Mouse (Mus musculus): Measurements from ENCODE around the gene Wdr70. TPM values are rescaled to one million over a fixed set of nuclear protein-coding genes. Genes with fewer than 3 reads are reported as not detected.
"Not testable (repeated sequence)": the region's sequence is repeated elsewhere in the genome, so short reads cannot be mapped to it uniquely, and the experiment has no call there.

The Wdr70 gene
- polyA plus RNA-seq, 1 experiment from 2014 or later: 29.1 TPM

DNA sequence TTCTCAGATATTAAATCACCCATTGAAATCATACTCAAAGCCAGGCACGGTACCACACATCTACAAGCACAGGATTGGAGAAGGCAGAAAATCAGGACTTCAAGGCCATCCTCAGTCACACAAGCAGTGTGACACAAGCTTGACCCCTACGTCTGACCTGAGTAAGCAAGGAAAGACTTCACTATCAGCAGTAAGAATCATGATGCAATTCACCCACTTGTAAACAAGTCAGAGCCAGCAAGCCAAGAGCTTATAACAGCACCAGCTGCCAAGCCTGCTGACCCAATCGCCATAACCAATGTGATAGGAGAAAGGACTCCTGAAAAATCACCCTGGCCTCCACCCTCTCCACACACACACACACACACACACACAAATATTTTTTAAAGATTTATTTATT lies 10.3 kb downstream of the Wdr70 start:
- H3K36me3 ChIP-seq (ENCODE audit: insufficient read depth, low read length): peaks cover 6% of the 10 kb centered on the region; the same call in 1 of the 2 replicates
- 71% methylated on average over 3 of the region's 3 CpGs for WGBS
- no peaks in the 10 kb centered on the region for H3K27me3 ChIP-seq (replicated peaks; ENCODE audit: insufficient read depth, low read length)
- H3K4me1 ChIP-seq (ENCODE audit: insufficient read depth, low read depth, low read length): no peaks in the 10 kb centered on the region
- no peak overlapping the region for H3K4me2 ChIP-seq (replicated peaks; ENCODE audit: low read depth, low read length)
- no peak overlapping the region for H3K4me3 ChIP-seq (ENCODE audit: low read depth, low read length)
- no peak overlapping the region for H3K9ac ChIP-seq (replicated peaks; ENCODE audit: low read depth)
- no peak overlapping the region for H3K27ac ChIP-seq (ENCODE audit: low read length)
- TF ChIP-seq CTCF (IDR thresholded peaks at IDR 0.05) (no peak), EP300 (IDR thresholded peaks at IDR 0.05) (no peak)
- DNase-seq (ENCODE audit: low spot score) (peak; percentile 19), ATAC-seq (no peak)
- no peaks in the 10 kb centered on the region for H3K9me3 ChIP-seq (ENCODE audit: low read length)

DNA sequence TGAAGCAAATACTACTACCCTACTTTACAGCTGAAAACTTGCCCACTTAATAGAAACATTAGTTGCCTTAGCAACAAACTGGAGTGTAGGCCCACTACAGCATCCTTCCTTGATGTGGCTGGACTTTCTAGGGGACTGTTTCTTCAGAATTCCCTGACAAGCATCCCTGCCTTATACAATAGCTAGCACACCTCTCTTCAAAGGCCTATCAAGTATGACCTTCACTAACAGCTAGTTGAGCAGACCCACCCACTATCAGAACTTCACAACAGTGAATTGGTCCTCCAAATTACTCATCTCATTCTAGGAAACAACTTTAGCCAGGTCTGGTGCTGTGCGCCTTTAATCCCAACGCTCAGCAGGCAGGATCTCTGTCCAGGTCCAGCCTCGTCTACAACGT lies 11.7 kb downstream of the Wdr70 start:
- Histone ChIP-seq H3K9me3 (ENCODE audit: low read length) (no peaks in the 10 kb centered on the region), H3K27me3 (replicated peaks; ENCODE audit: insufficient read depth, low read length) (no peaks in the 10 kb centered on the region), H3K9ac (replicated peaks; ENCODE audit: low read depth) (no peak overlapping the region), H3K4me2 (replicated peaks; ENCODE audit: low read depth, low read length) (no peak overlapping the region), H3K36me3 (ENCODE audit: insufficient read depth, low read length) (peaks cover 6% of the 10 kb centered on the region; the same call in 1 of the 2 replicates), H3K27ac (ENCODE audit: low read length) (no peak overlapping the region), H3K4me3 (ENCODE audit: low read depth, low read length) (no peak overlapping the region), H3K4me1 (ENCODE audit: insufficient read depth, low read depth, low read length) (no peaks in the 10 kb centered on the region)
- DNase-seq (ENCODE audit: low spot score) (no peak), ATAC-seq (no peak)
- WGBS: 95% methylated on average over 4 of the region's 4 CpGs
- no peak for TF ChIP-seq EP300 (IDR thresholded peaks at IDR 0.05)
- TF ChIP-seq CTCF (IDR thresholded peaks at IDR 0.05): no peak

DNA sequence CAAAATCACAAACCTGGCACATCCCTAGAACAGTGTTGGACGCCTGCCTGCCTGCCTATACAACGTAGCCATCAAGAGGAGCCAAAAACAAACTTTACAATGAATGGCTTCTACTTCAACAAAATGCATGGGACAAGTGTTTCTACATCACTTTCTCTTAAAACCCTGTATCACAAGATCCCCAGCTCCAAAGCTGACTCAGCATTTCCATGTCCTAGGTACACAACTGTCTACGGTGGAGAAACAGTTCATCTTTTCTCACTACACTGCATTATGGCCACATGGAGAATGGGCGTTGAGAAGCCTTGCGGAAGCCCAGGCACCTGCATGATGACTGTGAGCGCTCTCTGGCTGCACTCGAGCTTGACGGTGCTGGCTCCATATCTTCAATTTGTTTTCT lies 16.9 kb downstream of the Wdr70 start:
- no peak overlapping the region for H3K27ac ChIP-seq (ENCODE audit: low read length)
- 92% methylated on average over 8 of the region's 8 CpGs for WGBS
- H3K36me3 ChIP-seq (ENCODE audit: insufficient read depth, low read length): peaks cover 10% of the 10 kb centered on the region
- H3K4me1 ChIP-seq (ENCODE audit: insufficient read depth, low read depth, low read length): no peaks in the 10 kb centered on the region
- no peak for ATAC-seq
- H3K4me3 ChIP-seq (ENCODE audit: low read depth, low read length): no peak overlapping the region
- no peak for TF ChIP-seq EP300 (IDR thresholded peaks at IDR 0.05)
- TF ChIP-seq CTCF (IDR thresholded peaks at IDR 0.05): no peak
- no peaks in the 10 kb centered on the region for H3K9me3 ChIP-seq (ENCODE audit: low read length)
- H3K27me3 ChIP-seq (replicated peaks; ENCODE audit: insufficient read depth, low read length): no peaks in the 10 kb centered on the region
- H3K9ac ChIP-seq (replicated peaks; ENCODE audit: low read depth): no peak overlapping the region
- no peak overlapping the region for H3K4me2 ChIP-seq (replicated peaks; ENCODE audit: low read depth, low read length)
- no peak for DNase-seq (ENCODE audit: low spot score)

DNA sequence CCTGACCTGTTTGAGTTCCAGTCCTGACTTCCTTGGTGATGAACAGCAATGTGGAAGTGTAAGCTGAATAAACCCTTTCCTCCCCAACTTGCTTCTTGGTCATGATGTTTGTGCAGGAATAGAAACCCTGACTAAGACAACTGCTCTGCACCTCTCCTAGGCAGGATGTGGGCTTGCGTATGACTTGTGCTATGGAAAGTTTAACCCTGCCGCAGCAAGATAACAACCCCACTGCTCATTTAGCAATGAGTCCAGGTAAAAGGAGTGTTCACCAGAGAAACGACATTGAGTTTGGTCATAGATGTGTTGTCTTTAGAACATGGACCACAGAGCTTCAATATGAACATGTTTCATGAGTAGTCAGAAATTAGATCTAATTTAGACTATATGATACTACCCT lies 25.9 kb downstream of the Wdr70 start:
- H3K36me3 ChIP-seq (ENCODE audit: insufficient read depth, low read length); H3K9me3 ChIP-seq (ENCODE audit: low read length); H3K9ac ChIP-seq (replicated peaks; ENCODE audit: low read depth); H3K27ac ChIP-seq (ENCODE audit: low read length); H3K4me1 ChIP-seq (ENCODE audit: insufficient read depth, low read depth, low read length); H3K4me2 ChIP-seq (replicated peaks; ENCODE audit: low read depth, low read length); DNase-seq (ENCODE audit: low spot score); H3K27me3 ChIP-seq (replicated peaks; ENCODE audit: insufficient read depth, low read length); ATAC-seq; H3K4me3 ChIP-seq (ENCODE audit: low read depth, low read length): not testable (repeated sequence)
- WGBS: 97% methylated on average over 3 of the region's 3 CpGs

DNA sequence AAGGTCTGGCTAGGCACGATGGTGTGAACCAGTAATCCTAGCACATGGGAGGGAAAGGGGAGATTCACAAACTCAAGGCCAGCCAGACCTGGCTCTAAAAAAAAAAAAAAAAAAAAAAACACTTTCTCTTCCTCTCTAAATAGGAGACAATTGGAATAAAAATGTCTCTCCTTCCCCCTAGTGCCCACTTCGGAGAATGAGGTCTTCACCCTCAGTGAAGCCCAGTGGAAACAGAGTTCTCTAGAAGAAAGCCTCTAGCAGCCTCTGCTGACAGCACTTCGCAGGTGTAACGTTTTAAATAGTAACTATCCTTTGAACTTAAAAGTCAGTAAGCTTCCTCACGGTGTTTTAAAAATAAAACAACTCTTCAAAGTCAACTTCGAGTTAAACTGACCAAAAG lies 33.8 kb downstream of the Wdr70 start:
- Histone ChIP-seq H3K27me3 (replicated peaks; ENCODE audit: insufficient read depth, low read length) (no peaks in the 10 kb centered on the region), H3K9ac (replicated peaks; ENCODE audit: low read depth) (no peak overlapping the region), H3K36me3 (ENCODE audit: insufficient read depth, low read length) (0 out of 2 replicates have a peak, but pooled peaks cover 7% of the 10 kb centered on the region), H3K9me3 (ENCODE audit: low read length) (no peaks in the 10 kb centered on the region), H3K27ac (ENCODE audit: low read length) (no peak overlapping the region), H3K4me3 (ENCODE audit: low read depth, low read length) (no peak overlapping the region), H3K4me1 (ENCODE audit: insufficient read depth, low read depth, low read length) (no peaks in the 10 kb centered on the region), H3K4me2 (replicated peaks; ENCODE audit: low read depth, low read length) (no peak overlapping the region)
- WGBS: 68% methylated on average over 6 of the region's 6 CpGs
- ATAC-seq (no peak), DNase-seq (ENCODE audit: low spot score) (peak; percentile 5)
- no peak for TF ChIP-seq EP300 (IDR thresholded peaks at IDR 0.05)
- TF ChIP-seq CTCF (IDR thresholded peaks at IDR 0.05): no peak; the same call in 1 of the 2 replicates

DNA sequence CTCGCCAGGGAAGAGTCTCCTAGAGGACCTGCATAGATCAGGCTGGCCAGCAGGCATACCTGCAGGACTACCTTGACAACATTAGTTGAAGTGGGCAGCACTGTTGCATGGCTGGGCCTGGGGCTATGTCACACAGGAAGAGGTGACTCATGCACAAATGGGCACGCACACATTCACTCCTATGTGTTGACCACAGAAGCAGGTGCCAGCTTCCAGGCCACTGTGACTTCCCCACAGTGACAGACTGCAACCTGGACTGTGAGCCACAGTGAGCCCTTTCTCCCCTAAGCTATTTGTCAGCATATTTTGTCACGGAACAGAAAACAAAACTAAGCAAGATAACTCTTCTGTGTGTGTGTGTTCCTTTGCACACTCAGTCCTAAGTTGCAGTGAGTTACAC lies 47.8 kb downstream of the Wdr70 start:
- Histone ChIP-seq H3K9ac (replicated peaks; ENCODE audit: low read depth) (no peak overlapping the region), H3K27me3 (replicated peaks; ENCODE audit: insufficient read depth, low read length) (no peaks in the 10 kb centered on the region), H3K4me1 (ENCODE audit: insufficient read depth, low read depth, low read length) (no peaks in the 10 kb centered on the region), H3K9me3 (ENCODE audit: low read length) (no peaks in the 10 kb centered on the region), H3K27ac (ENCODE audit: low read length) (no peak overlapping the region), H3K36me3 (ENCODE audit: insufficient read depth, low read length) (no peaks in the 10 kb centered on the region), H3K4me2 (replicated peaks; ENCODE audit: low read depth, low read length) (no peak overlapping the region), H3K4me3 (ENCODE audit: low read depth, low read length) (no peak overlapping the region)
- ATAC-seq (no peak), DNase-seq (ENCODE audit: low spot score) (no peak)
- 87% methylated on average over 3 of the region's 3 CpGs for WGBS
- TF ChIP-seq CTCF (IDR thresholded peaks at IDR 0.05) (no peak), EP300 (IDR thresholded peaks at IDR 0.05) (no peak)

DNA sequence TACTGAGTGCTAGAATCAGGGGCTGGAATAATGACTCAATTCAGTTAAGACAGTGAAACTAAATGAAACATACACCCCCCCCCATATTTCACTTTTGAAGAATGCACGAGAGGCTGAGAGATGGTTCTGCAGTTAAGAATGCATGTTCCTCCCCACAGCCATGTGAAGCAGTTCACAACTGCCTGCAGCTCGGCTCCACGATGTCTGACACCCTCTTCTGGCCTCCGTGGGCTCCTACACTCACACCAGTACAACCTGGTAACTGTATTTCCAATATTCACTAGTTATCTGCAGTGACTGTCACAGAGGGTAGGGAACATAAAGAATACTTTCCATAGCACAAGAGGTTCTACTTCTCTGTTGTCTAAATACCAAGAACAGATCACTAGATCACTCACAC lies 59.2 kb downstream of the Wdr70 start:
- DNase-seq (ENCODE audit: low spot score): no peak
- Histone ChIP-seq H3K9me3 (ENCODE audit: low read length) (no peaks in the 10 kb centered on the region), H3K4me2 (replicated peaks; ENCODE audit: low read depth, low read length) (no peak overlapping the region), H3K27me3 (replicated peaks; ENCODE audit: insufficient read depth, low read length) (no peaks in the 10 kb centered on the region), H3K4me3 (ENCODE audit: low read depth, low read length) (no peak overlapping the region), H3K36me3 (ENCODE audit: insufficient read depth, low read length) (peaks cover 4% of the 10 kb centered on the region; the same call in 1 of the 2 replicates), H3K27ac (ENCODE audit: low read length) (no peak overlapping the region), H3K9ac (replicated peaks; ENCODE audit: low read depth) (no peak overlapping the region), H3K4me1 (ENCODE audit: insufficient read depth, low read depth, low read length) (no peaks in the 10 kb centered on the region)
- no peak for ATAC-seq
- 55% methylated on average over 4 of the region's 4 CpGs for WGBS
- TF ChIP-seq CTCF (IDR thresholded peaks at IDR 0.05) (peak; percentile 34), EP300 (IDR thresholded peaks at IDR 0.05) (no peak)
